9 mouse cellular contexts compared by ENCODE assay signal in genomic region chr1:151102646-151103391, GRCm38 (mm10).
DNase-seq lines count a peak whose midpoint lies in the region; ATAC-seq and TF ChIP-seq lines count a peak whose summit lies in the region.
"Had no signal": no experiment of that assay in that cellular context is flagged by ENCODE, and none has a peak within 500 bp of the region (broad histone marks: within the 10 kb centered on the region; RNA-seq: fewer than 3 reads in every experiment).

No protein-coding gene starts in this region.

- peak; percentile 65 for TF ChIP-seq RAD21 in CH12.LX (IDR thresholded peaks at IDR 0.05; ENCODE audit: low read depth, low read length)

- H3K9ac ChIP-seq in CH12.LX (ENCODE audit: insufficient read depth, low read depth) = 0 out of 2 replicates have a peak overlapping the region, but pooled peaks have one; percentile 3
- H3K9ac ChIP-seq in heart, embryonic 15.5 days = no peak overlapping the region
- H3K9ac ChIP-seq in limb, embryonic 14.5 days (ENCODE audit: low read depth, low read length, severe bottlenecking) = no peak overlapping the region
- H3K9ac ChIP-seq: lung, embryonic 15.5 days had no signal

- 0 out of 2 replicates have a peak overlapping the region, but pooled peaks have one; percentile 32 for H3K4me2 ChIP-seq in CH12.LX (ENCODE audit: insufficient read depth, low read depth, poor library complexity, severe bottlenecking)
- no peak overlapping the region for H3K4me2 ChIP-seq in heart, embryonic 15.5 days
- no peak overlapping the region for H3K4me2 ChIP-seq in limb, embryonic 14.5 days (replicated peaks; ENCODE audit: low read depth, low read length, severe bottlenecking)
- H3K4me2 ChIP-seq: lung, embryonic 15.5 days had no signal

- no peak overlapping the region for H3K4me3 ChIP-seq in CH12.LX (replicated peaks in 1 of 3; ENCODE audit: low read depth in 2 of 3, low read length in 2 of 3, poor library complexity in 1 of 3)
- H3K4me3 ChIP-seq in heart, embryonic 15.5 days = no peak overlapping the region
- H3K4me3 ChIP-seq in limb, embryonic 14.5 days (replicated peaks; ENCODE audit: low read length) = no peak overlapping the region
- H3K4me3 ChIP-seq in midbrain, embryonic 10.5 days = no peak overlapping the region
- H3K4me3 ChIP-seq: lung, embryonic 15.5 days had no signal

- ATAC-seq in heart, embryonic 15.5 days (replicated peaks; ENCODE audit: insufficient number of reproducible peaks, insufficient read depth, low FRiP score, low read depth) = peak; percentile 39; the same call in 1 of the 2 replicates
- peak; percentile 37; the same call in 1 of the 2 replicates for ATAC-seq in limb, embryonic 14.5 days (ENCODE audit: low FRiP score, low read depth)

- no peak overlapping the region for H3K27ac ChIP-seq in CH12.LX (ENCODE audit: insufficient read depth, low read depth)
- H3K27ac ChIP-seq in heart, embryonic 15.5 days = peak overlapping the region; percentile 69
- no peak overlapping the region for H3K27ac ChIP-seq in limb, embryonic 14.5 days (replicated peaks; ENCODE audit: low read depth, low read length)
- no peak overlapping the region for H3K27ac ChIP-seq in midbrain, embryonic 10.5 days (replicated peaks)
- H3K27ac ChIP-seq: lung, embryonic 15.5 days had no signal

- no peak for TF ChIP-seq EP300 in CH12.LX (IDR thresholded peaks at IDR 0.05; ENCODE audit: low read length)

- TF ChIP-seq POLR2A in CH12.LX (IDR thresholded peaks at IDR 0.05; ENCODE audit: low read depth, low read length) = peak; percentile 31; the same call in 1 of the 2 replicates
- TF ChIP-seq POLR2A in limb, embryonic 14.5 days (IDR thresholded peaks at IDR 0.05; ENCODE audit: borderline replicate concordance, extremely low read depth, insufficient read depth, insufficient read length) = no peak

- 76% methylated on average over 16 of the region's 16 CpGs for whole genome bisulfite sequencing in heart, embryonic 15.5 days
- WGBS in limb, embryonic 14.5 days = 54% methylated on average over 16 of the region's 16 CpGs
- whole genome bisulfite sequencing in midbrain, embryonic 10.5 days = 85% methylated on average over 16 of the region's 16 CpGs

- H3K79me2 ChIP-seq in CH12.LX (replicated peaks; ENCODE audit: control insufficient read depth, extremely low read depth, insufficient read depth, poor library complexity, severe bottlenecking) = no peaks in the 10 kb centered on the region

- in situ Hi-C loops in CH12.LX (cut with MboI; ENCODE audit: low pct_ligation_motif_present, low pct_unique_long_range_greater_than_20kb, low sequenced_read_pairs) = loop anchor here (10.0 kb wide), 1 partner anchor 152 kb away; no protein-coding TSS in a partner anchor

- peaks cover 0 to 15% of the 10 kb centered on the region in 2 experiments; a peak in 2 of 4 replicates for H3K4me1 ChIP-seq in CH12.LX (ENCODE audit: control insufficient read depth in 1 of 2, insufficient read depth in 2 of 2)
- peaks cover 14% of the 10 kb centered on the region for H3K4me1 ChIP-seq in heart, embryonic 15.5 days (replicated peaks)
- peaks cover 4% of the 10 kb centered on the region for H3K4me1 ChIP-seq in limb, embryonic 14.5 days (ENCODE audit: control insufficient read depth, insufficient read depth, low read length)
- 0 out of 2 replicates have a peak, but pooled peaks cover 3% of the 10 kb centered on the region for H3K4me1 ChIP-seq in midbrain, embryonic 10.5 days
- H3K4me1 ChIP-seq: lung, embryonic 15.5 days had no signal

- peak; percentile 50 for DNase-seq in CH12.LX (ENCODE audit: extremely low read depth)
- peak; percentile 49 for DNase-seq in R1 (ENCODE audit: low read depth, low spot score)
- peak; percentile 38 for DNase-seq in limb, embryonic 14.5 days (ENCODE audit: low spot score)
- DNase-seq in midbrain, embryonic 10.5 days (ENCODE audit: low spot score) = no peak
- no peak for DNase-seq in frontal cortex, postnatal 10 days (ENCODE audit: low spot score in 2 of 2)
- no peak for DNase-seq in natural killer cell, adult 2 months (ENCODE audit: low spot score in 2 of 2)
- DNase-seq: adrenal gland, postnatal 25 days had no signal

- dilution Hi-C loops in CH12.LX (cut with MboI; ENCODE audit: extremely low pct_ligation_motif_present, extremely low pct_unique_long_range_greater_than_20kb, low sequenced_read_pairs) = no loop called here

- no peaks in the 10 kb centered on the region for H3K36me3 ChIP-seq in CH12.LX (replicated peaks in 1 of 2; ENCODE audit: control insufficient read depth in 1 of 2, insufficient read depth in 1 of 2, low read length in 1 of 2)
- no peaks in the 10 kb centered on the region for H3K36me3 ChIP-seq in heart, embryonic 15.5 days
- no peaks in the 10 kb centered on the region for H3K36me3 ChIP-seq in limb, embryonic 14.5 days (ENCODE audit: control insufficient read depth, insufficient read depth, low read length)
- no peaks in the 10 kb centered on the region for H3K36me3 ChIP-seq in midbrain, embryonic 10.5 days
- H3K36me3 ChIP-seq: lung, embryonic 15.5 days had no signal

- H3K9me3 ChIP-seq in CH12.LX (replicated peaks; ENCODE audit: low read length) = no peaks in the 10 kb centered on the region
- H3K9me3 ChIP-seq in heart, embryonic 15.5 days (replicated peaks) = no peaks in the 10 kb centered on the region
- no peaks in the 10 kb centered on the region for H3K9me3 ChIP-seq in limb, embryonic 14.5 days (ENCODE audit: control insufficient read depth, low read length)
- H3K9me3 ChIP-seq in midbrain, embryonic 10.5 days (replicated peaks) = no peaks in the 10 kb centered on the region
- H3K9me3 ChIP-seq: lung, embryonic 15.5 days had no signal

- TF ChIP-seq CTCF in CH12.LX (conservative IDR thresholded peaks at IDR 0.05 in 1 of 2, IDR thresholded peaks at IDR 0.05 in 1 of 2; ENCODE audit: low read depth in 2 of 2, low read length in 2 of 2) = peak in 1 of 2 experiments; percentile 70; a peak in 2 of 4 replicates

- no peaks in the 10 kb centered on the region for H3K27me3 ChIP-seq in CH12.LX (replicated peaks)
- no peaks in the 10 kb centered on the region for H3K27me3 ChIP-seq in heart, embryonic 15.5 days
- H3K27me3 ChIP-seq in limb, embryonic 14.5 days (ENCODE audit: control insufficient read depth, insufficient read depth, low read length) = no peaks in the 10 kb centered on the region
- H3K27me3 ChIP-seq in midbrain, embryonic 10.5 days (ENCODE audit: low read depth, poor library complexity, severe bottlenecking) = no peaks in the 10 kb centered on the region
- H3K27me3 ChIP-seq: lung, embryonic 15.5 days had no signal

TF ChIP-seq in CH12.LX, 34 proteins besides CTCF, POLR2A, EP300 and RAD21:
- TF ChIP-seq IRF4 (IDR thresholded peaks at IDR 0.05; ENCODE audit: low read depth, low read length) (0 out of 2 replicates have a peak, but pooled peaks have one; percentile 12), RCOR1 (conservative IDR thresholded peaks at IDR 0.05; ENCODE audit: low read depth, low read length) (no peak), MEF2A (IDR thresholded peaks at IDR 0.05; ENCODE audit: borderline replicate concordance, low read depth, low read length) (no peak), SIN3A (IDR thresholded peaks at IDR 0.05; ENCODE audit: low read length) (no peak), SMC3 (IDR thresholded peaks at IDR 0.05; ENCODE audit: low read depth, low read length) (peak; percentile 71), POLR2AphosphoS2 (IDR thresholded peaks at IDR 0.05; ENCODE audit: low read depth, low read length) (no peak)
TF ChIP-seq in CH12.LX: peak in this region for 2.

Comparison
In these comparisons a context has a peak if more than half of its experiments do, and no peak if none do; other contexts are left out.
1. DNase-seq: peak in CH12.LX (single experiment), R1 (single experiment) and limb, embryonic 14.5 days (single experiment); none in midbrain, embryonic 10.5 days (single experiment), frontal cortex, postnatal 10 days (0 of 2) and natural killer cell, adult 2 months (0 of 2).